Mouse (Mus musculus): ENCODE results near the gene Pdlim1. TPM values are rescaled to one million over a fixed set of nuclear protein-coding genes. Genes with fewer than 3 reads are reported as not detected.

The Pdlim1 gene
- polyA plus RNA-seq, 1 experiment, result 121 TPM

GRCm38 (mm10) chr19:40249352-40249751, 22.3 kb downstream of the Pdlim1 start:
- TF ChIP-seq CTCF (IDR thresholded peaks at IDR 0.05; ENCODE audit: borderline replicate concordance, insufficient read depth, low read length) (no peak), POLR2A (IDR thresholded peaks at IDR 0.05; ENCODE audit: low read depth, low read length) (no peak)
- Histone ChIP-seq H3K4me1 (ENCODE audit: control insufficient read depth, insufficient read depth, low read length) (peaks cover 5% of the 10 kb centered on the region), H3K27ac (ENCODE audit: insufficient read depth, low read length) (no peak overlapping the region), H3K4me3 (ENCODE audit: insufficient read depth, low read length) (no peak overlapping the region)

GRCm38 (mm10) chr19:40248476-40248875, 23.2 kb downstream of the Pdlim1 start:
- TF ChIP-seq CTCF (IDR thresholded peaks at IDR 0.05; ENCODE audit: borderline replicate concordance, insufficient read depth, low read length), result no peak
- peaks cover 5% of the 10 kb centered on the region for H3K4me1 ChIP-seq (ENCODE audit: control insufficient read depth, insufficient read depth, low read length)
- H3K4me3 ChIP-seq (ENCODE audit: insufficient read depth, low read length), result no peak overlapping the region
- H3K27ac ChIP-seq (ENCODE audit: insufficient read depth, low read length), result no peak overlapping the region

- TF ChIP-seq POLR2A (IDR thresholded peaks at IDR 0.05; ENCODE audit: low read depth, low read length) (no peak), CTCF (IDR thresholded peaks at IDR 0.05; ENCODE audit: borderline replicate concordance, insufficient read depth, low read length) (no peak)
- Histone ChIP-seq H3K4me1 (ENCODE audit: control insufficient read depth, insufficient read depth, low read length) (peaks cover under 1% of the 10 kb centered on the region; the same call in 1 of the 2 replicates), H3K4me3 (ENCODE audit: insufficient read depth, low read length) (no peak overlapping the region), H3K27ac (ENCODE audit: insufficient read depth, low read length) (no peak overlapping the region)
These were observed 24.4 kb downstream of the Pdlim1 start for GRCm38 (mm10) chr19:40247268-40247666.

GRCm38 (mm10) chr19:40246646-40247267, 24.9 kb downstream of the Pdlim1 start:
- no peak overlapping the region for H3K4me3 ChIP-seq (ENCODE audit: insufficient read depth, low read length)
- peaks cover 4% of the 10 kb centered on the region; the same call in 1 of the 2 replicates for H3K4me1 ChIP-seq (ENCODE audit: control insufficient read depth, insufficient read depth, low read length)
- TF ChIP-seq CTCF (IDR thresholded peaks at IDR 0.05; ENCODE audit: borderline replicate concordance, insufficient read depth, low read length) (no peak), POLR2A (IDR thresholded peaks at IDR 0.05; ENCODE audit: low read depth, low read length) (no peak)
- H3K27ac ChIP-seq (ENCODE audit: insufficient read depth, low read length), result no peak overlapping the region

- H3K4me3 ChIP-seq (ENCODE audit: insufficient read depth, low read length), result no peak overlapping the region
- H3K27ac ChIP-seq (ENCODE audit: insufficient read depth, low read length), result peak overlapping the region; percentile 78
- H3K4me1 ChIP-seq (ENCODE audit: control insufficient read depth, insufficient read depth, low read length), result peaks cover 21% of the 10 kb centered on the region
- TF ChIP-seq CTCF (IDR thresholded peaks at IDR 0.05; ENCODE audit: borderline replicate concordance, insufficient read depth, low read length) (no peak), POLR2A (IDR thresholded peaks at IDR 0.05; ENCODE audit: low read depth, low read length) (no peak)
These were observed 30.6 kb downstream of the Pdlim1 start for GRCm38 (mm10) chr19:40240838-40241689.

GRCm38 (mm10) chr19:40240360-40240759, 31.3 kb downstream of the Pdlim1 start:
- peak overlapping the region; percentile 78 for H3K27ac ChIP-seq (ENCODE audit: insufficient read depth, low read length)
- TF ChIP-seq POLR2A (IDR thresholded peaks at IDR 0.05; ENCODE audit: low read depth, low read length) (no peak), CTCF (IDR thresholded peaks at IDR 0.05; ENCODE audit: borderline replicate concordance, insufficient read depth, low read length) (no peak)
- H3K4me3 ChIP-seq (ENCODE audit: insufficient read depth, low read length), result no peak overlapping the region
- peaks cover 21% of the 10 kb centered on the region for H3K4me1 ChIP-seq (ENCODE audit: control insufficient read depth, insufficient read depth, low read length)

- Histone ChIP-seq H3K4me3 (ENCODE audit: insufficient read depth, low read length) (no peak overlapping the region), H3K4me1 (ENCODE audit: control insufficient read depth, insufficient read depth, low read length) (peaks cover 21% of the 10 kb centered on the region), H3K27ac (ENCODE audit: insufficient read depth, low read length) (peak overlapping the region; percentile 70)
- TF ChIP-seq CTCF (IDR thresholded peaks at IDR 0.05; ENCODE audit: borderline replicate concordance, insufficient read depth, low read length) (no peak), POLR2A (IDR thresholded peaks at IDR 0.05; ENCODE audit: low read depth, low read length) (no peak)
These were observed 33.3 kb downstream of the Pdlim1 start for GRCm38 (mm10) chr19:40238175-40238850.

GRCm38 (mm10) chr19:40232560-40232959, 39.1 kb downstream of the Pdlim1 start:
- peak overlapping the region; percentile 27 for H3K27ac ChIP-seq (ENCODE audit: insufficient read depth, low read length)
- TF ChIP-seq CTCF (IDR thresholded peaks at IDR 0.05; ENCODE audit: borderline replicate concordance, insufficient read depth, low read length) (no peak), POLR2A (IDR thresholded peaks at IDR 0.05; ENCODE audit: low read depth, low read length) (no peak)
- no peak overlapping the region for H3K4me3 ChIP-seq (ENCODE audit: insufficient read depth, low read length)
- H3K4me1 ChIP-seq (ENCODE audit: control insufficient read depth, insufficient read depth, low read length), result peaks cover 3% of the 10 kb centered on the region

GRCm38 (mm10) chr19:40231825-40232541, 39.7 kb downstream of the Pdlim1 start:
- Histone ChIP-seq H3K4me1 (ENCODE audit: control insufficient read depth, insufficient read depth, low read length) (peaks cover 3% of the 10 kb centered on the region), H3K4me3 (ENCODE audit: insufficient read depth, low read length) (no peak overlapping the region), H3K27ac (ENCODE audit: insufficient read depth, low read length) (peak overlapping the region; percentile 69)
- TF ChIP-seq CTCF (IDR thresholded peaks at IDR 0.05; ENCODE audit: borderline replicate concordance, insufficient read depth, low read length), result no peak
- TF ChIP-seq POLR2A (IDR thresholded peaks at IDR 0.05; ENCODE audit: low read depth, low read length), result no peak
